Mouse (Mus musculus) intestine, embryonic 14.5 days (tissue): ENCODE data around the gene Stx7. TPM values are rescaled to one million over a fixed set of nuclear protein-coding genes. Genes with fewer than 3 reads are reported as not detected.

Experiments used
- ATAC-seq: fragments of 200-750 bp; cut with Nextera tagmentation; replicated peaks from 2 replicates; pipeline ENCODE4 v1.8.0; 2017; ENCODE audit warnings: low read depth, moderate number of reproducible peaks, moderate TSS enrichment, moderate library complexity; ENCODE audit not compliant: low FRiP score, low TSS enrichment
- DNase-seq: peaks from one replicate; pipeline ENCODE4 v3.0.0-alpha.2; 2018; ENCODE audit warnings: low spot score
- H3K27ac ChIP-seq: fragments of 300-500 bp; sonication (generic); 2 replicates; pipeline ENCODE4 v1.5.1; 2014; ENCODE audit warnings: low read depth, mild to moderate bottlenecking, control low read depth
- H3K27me3 ChIP-seq: fragments of 300-500 bp; sonication (generic); replicated peaks from 2 replicates; pipeline ENCODE4 v1.6.1; 2014; ENCODE audit warnings: low read length, control low read depth; ENCODE audit not compliant: control insufficient read depth, insufficient read depth
- H3K36me3 ChIP-seq: fragments of 300-500 bp; sonication (generic); 2 replicates; pipeline ENCODE4 v1.6.1; 2014; ENCODE audit warnings: low read length, control low read depth; ENCODE audit not compliant: control insufficient read depth, insufficient read depth
- H3K4me1 ChIP-seq: fragments of 300-500 bp; sonication (generic); replicated peaks from 2 replicates; pipeline ENCODE4 v1.6.1; 2014; ENCODE audit warnings: low read length, control low read depth, mixed read lengths; ENCODE audit not compliant: control insufficient read depth, insufficient read depth
- H3K4me2 ChIP-seq: fragments of 300-500 bp; sonication (generic); 2 replicates; pipeline ENCODE4 v1.6.1; 2014; ENCODE audit warnings: low read length
- H3K4me3 ChIP-seq: fragments of 300-500 bp; sonication (generic); 2 replicates; pipeline ENCODE4 v1.5.1; 2014; ENCODE audit warnings: low read depth, low read length, control low read depth, mixed read lengths
- H3K9ac ChIP-seq: fragments of 300-500 bp; sonication (generic); 2 replicates; pipeline ENCODE4 v1.6.1; 2014; ENCODE audit warnings: mild to moderate bottlenecking, low read length
- H3K9me3 ChIP-seq: fragments of 300-500 bp; sonication (generic); 2 replicates; pipeline ENCODE4 v1.6.1; 2016; ENCODE audit warnings: low read length, control low read depth; ENCODE audit not compliant: control insufficient read depth
- WGBS: fragments of 180-500 bp; shearing (Covaris S2); extraction: QIAGEN DNeasy Blood & Tissue Kit; methylation state at CpG from one replicate; pipeline ENCODE4 v1.1.7; 2014; 5-methylcytosine and 5-hydroxymethylcytosine counted together
- polyA plus RNA-seq: library from polyadenylated mRNA; unstranded; fragments of >200 nt; fragmentation: Nextera tagmentation; extraction: Ambion mirVana; gene quantifications from 2 replicates; pipeline ENCODE4 v1.2.1, GENCODE M21; 2014

The Stx7 gene
- polyA plus RNA-seq, 1 experiment from 2014 or later = 91.8 TPM

DNA sequence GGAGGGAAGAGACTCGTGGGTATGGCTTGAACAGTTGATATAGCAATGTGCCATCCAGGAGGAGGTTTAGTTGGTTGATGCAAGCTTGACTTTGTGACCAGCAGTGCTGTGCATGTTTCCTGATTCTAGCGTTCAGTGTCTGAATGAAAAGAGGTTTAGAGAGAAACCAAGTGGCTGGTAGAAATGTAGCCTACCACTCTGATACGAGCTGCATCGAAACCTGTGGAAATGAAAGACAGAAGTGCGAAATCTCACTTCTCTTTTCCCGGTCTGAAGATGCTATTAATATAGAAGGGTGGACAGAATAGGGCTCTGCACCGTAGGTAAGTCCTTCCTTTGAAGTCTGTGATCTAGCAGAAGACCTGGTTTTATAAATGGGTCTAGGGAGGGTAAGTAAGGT, 11.2 kb downstream of the Stx7 start:
- Histone ChIP-seq H3K4me3 (no peak overlapping the region), H3K36me3 (peaks cover 30% of the 10 kb centered on the region), H3K27me3 (no peaks in the 10 kb centered on the region), H3K9ac (no peak overlapping the region), H3K27ac (no peak overlapping the region), H3K9me3 (no peaks in the 10 kb centered on the region), H3K4me1 (peaks cover 14% of the 10 kb centered on the region), H3K4me2 (no peak overlapping the region)
- 82% methylated on average over 7 of the region's 7 CpGs for WGBS
- DNase-seq = peak; percentile 39
- ATAC-seq = no peak

DNA sequence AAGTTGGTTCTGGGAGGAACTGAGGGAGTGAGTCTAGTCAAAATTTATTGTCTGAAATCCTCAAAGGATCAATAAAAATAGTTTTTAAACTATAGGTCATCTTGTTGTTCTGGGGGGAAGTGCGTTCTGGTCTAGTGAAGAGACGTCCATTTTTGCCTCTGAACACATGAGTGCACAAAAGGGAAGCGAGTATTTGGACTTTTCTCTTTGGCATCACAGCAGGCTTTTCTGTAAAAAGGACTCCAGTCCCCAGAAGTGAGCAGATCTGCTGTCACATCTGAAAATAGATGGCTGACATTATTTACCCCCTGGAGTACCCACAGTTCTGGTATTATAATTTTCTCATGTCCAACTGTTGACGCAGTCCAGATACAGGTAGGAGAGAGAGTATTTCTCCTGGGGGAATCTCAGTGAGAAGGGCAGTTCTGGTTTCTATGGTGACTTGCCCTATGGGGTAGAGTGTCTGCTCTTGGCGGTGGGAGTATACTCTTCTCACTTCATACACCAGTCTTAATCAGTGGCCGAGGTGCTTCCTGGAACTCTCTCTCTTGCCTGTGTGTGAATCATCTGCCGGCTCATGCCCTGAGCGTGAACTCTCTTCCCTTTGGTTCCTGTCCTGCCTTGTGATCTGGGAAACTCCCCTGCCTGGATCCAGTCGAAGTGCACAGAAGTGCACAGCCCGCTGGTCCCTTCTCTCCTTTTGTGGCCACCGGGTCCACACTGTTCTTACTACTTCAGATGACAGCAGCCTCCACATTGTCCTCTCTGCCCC, 15.2 kb downstream of the Stx7 start:
- Histone ChIP-seq H3K9me3 (no peaks in the 10 kb centered on the region), H3K36me3 (no peaks in the 10 kb centered on the region; the same call in 1 of the 2 replicates), H3K9ac (no peak overlapping the region), H3K27ac (peak overlapping the region; percentile 24), H3K4me1 (peaks cover 14% of the 10 kb centered on the region), H3K4me3 (no peak overlapping the region), H3K27me3 (no peaks in the 10 kb centered on the region), H3K4me2 (no peak overlapping the region)
- DNase-seq (peak; percentile 58), ATAC-seq (peak; percentile 66)
- WGBS = 19% methylated on average over 11 of the region's 11 CpGs

DNA sequence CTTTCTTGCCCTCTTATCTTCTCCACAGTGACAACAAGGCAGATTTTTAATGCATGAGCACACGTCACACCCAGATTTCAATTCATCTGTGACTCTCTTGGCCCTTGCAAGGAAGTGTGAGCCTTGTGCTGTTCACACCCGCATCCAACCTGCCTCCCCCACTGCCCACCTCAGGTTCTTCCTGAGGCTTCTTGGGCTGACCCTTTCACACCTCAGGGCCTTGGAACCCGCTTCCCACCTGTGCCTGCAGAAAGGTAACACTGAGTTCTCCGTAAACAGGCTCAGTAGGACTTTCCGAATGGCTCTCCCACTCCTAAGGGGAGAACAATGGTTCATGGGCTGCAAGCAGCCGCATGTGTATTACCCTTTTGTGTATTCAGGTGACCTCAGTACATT, 15.8 kb downstream of the Stx7 start:
- H3K4me3 ChIP-seq = no peak overlapping the region
- no peak overlapping the region for H3K4me2 ChIP-seq
- no peak overlapping the region for H3K9ac ChIP-seq
- DNase-seq (no peak), ATAC-seq (peak; percentile 60; the same call in 1 of the 2 replicates)
- no peaks in the 10 kb centered on the region for H3K9me3 ChIP-seq
- peaks cover 14% of the 10 kb centered on the region for H3K4me1 ChIP-seq
- no peaks in the 10 kb centered on the region for H3K27me3 ChIP-seq
- peak overlapping the region; percentile 24 for H3K27ac ChIP-seq
- 65% methylated on average over 6 of the region's 6 CpGs for WGBS
- no peaks in the 10 kb centered on the region for H3K36me3 ChIP-seq

DNA sequence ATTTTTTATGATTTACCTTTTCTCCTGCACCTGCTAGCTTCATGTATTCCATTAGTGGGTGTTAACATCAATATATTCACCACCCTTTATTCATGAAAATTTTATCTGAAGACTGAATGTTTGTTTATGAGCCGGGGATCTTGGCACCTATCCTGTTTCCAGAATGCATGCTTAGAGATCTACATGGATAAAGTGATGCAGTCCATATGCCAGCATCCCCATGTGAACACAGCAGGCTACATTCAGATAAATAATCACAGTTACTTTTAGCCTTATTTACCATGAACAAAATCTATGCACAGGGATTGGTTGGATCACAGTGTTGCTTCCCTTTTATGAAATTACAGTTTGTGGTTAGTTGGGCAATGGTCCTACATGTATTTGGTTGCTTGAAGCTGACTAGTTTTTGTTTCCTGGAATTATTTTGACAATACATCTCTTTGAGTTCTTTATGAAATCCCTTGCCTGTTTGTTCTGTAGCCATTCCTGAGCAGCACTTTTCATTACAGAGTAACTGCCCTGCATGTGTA, 16.5 kb downstream of the Stx7 start:
- Histone ChIP-seq H3K9me3 (no peaks in the 10 kb centered on the region), H3K27me3 (no peaks in the 10 kb centered on the region), H3K4me1 (peaks cover 14% of the 10 kb centered on the region), H3K4me3 (no peak overlapping the region), H3K4me2 (no peak overlapping the region), H3K9ac (no peak overlapping the region), H3K36me3 (no peaks in the 10 kb centered on the region), H3K27ac (no peak overlapping the region)
- ATAC-seq (no peak), DNase-seq (no peak)
- WGBS = 62% methylated on average over 1 of the region's 1 CpGs

DNA sequence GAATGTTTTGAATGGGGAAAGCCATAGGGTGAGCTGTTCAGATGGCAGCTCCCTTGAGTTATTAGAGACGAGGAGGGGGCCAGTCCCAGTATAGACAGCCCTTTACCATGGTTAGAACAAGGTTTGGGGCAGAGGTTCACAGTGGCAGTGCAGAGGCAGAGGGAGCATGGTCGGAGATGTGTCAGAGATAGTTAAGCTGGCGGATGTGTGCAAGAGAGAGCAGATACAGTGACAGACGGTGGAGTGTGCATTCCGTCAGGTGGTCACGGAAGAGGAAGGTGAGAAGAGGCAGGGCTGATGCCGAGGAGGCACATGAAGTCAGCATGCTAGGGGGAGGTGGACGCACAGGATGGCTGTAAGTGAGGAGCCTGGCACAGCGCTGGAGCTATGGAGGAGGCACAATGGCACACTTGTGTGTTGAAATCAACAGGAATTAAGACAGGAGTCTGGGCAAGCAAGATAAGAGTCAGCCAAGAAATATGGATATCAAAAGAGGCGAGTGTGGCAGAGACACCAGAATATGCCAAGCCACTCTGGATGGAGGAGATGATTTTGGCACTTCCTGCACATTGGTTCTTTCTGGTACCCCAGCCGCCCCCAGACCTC, 19.0 kb downstream of the Stx7 start:
- WGBS = 82% methylated on average over 11 of the region's 11 CpGs
- no peaks in the 10 kb centered on the region for H3K9me3 ChIP-seq
- peaks cover 14% of the 10 kb centered on the region for H3K4me1 ChIP-seq
- H3K27ac ChIP-seq = no peak overlapping the region
- ATAC-seq (no peak), DNase-seq (no peak)
- no peaks in the 10 kb centered on the region for H3K36me3 ChIP-seq
- H3K4me3 ChIP-seq = no peak overlapping the region
- H3K4me2 ChIP-seq = no peak overlapping the region
- no peak overlapping the region for H3K9ac ChIP-seq
- no peaks in the 10 kb centered on the region for H3K27me3 ChIP-seq

DNA sequence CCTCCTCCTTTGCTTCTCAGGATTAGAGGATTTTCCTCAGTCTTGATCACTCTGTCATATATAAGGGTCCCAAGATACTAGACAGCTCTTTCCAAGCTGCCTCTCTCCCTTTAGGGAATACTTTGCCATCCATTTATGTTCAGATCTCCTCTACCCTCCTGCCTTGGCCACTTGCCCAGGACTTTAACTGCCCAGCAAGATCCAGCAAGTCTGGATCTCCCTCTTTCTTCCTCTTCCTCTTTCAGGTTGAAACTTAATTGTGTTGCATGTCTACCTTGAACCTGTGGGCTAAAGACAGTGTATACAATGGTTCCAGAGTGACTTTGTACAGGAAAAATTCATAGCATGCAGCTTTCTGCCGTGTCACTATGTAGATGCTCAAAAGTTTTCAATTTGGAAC, 19.8 kb downstream of the Stx7 start:
- H3K4me2 ChIP-seq = no peak overlapping the region
- no peaks in the 10 kb centered on the region for H3K36me3 ChIP-seq
- ATAC-seq = no peak
- DNase-seq = no peak
- H3K9ac ChIP-seq = no peak overlapping the region
- 83% methylated on average over 1 of the region's 1 CpGs for WGBS
- no peaks in the 10 kb centered on the region for H3K27me3 ChIP-seq
- no peak overlapping the region for H3K4me3 ChIP-seq
- H3K4me1 ChIP-seq = peaks cover 13% of the 10 kb centered on the region
- H3K9me3 ChIP-seq = no peaks in the 10 kb centered on the region
- no peak overlapping the region for H3K27ac ChIP-seq

DNA sequence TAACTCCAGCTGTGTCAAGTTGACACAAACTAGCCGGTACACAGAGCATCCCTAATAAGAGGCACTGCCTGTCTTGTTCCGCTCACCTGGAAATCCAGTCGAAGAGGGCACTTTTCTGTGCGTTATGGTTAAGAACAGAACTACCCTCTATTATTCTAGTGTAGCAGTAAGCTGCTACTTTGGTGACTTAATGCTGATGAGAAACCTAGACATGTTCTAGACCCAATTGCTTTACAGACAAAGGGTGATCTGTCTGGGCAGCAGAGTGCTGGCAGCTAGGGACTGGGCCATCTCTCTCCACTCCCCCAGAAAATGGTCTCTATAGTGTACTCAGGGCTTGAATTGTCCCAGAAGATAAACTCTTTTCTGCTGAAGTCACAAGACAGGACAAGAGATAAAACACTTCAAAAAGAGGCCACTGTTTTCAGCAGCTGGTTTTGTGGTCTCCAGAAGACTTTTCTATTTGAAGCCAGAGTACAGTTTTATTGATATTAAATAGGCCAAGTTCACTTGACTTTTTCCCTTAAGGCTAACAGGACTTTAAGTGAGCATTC, 22.9 kb downstream of the Stx7 start:
- Histone ChIP-seq H3K4me1 (no peaks in the 10 kb centered on the region), H3K4me2 (no peak overlapping the region), H3K4me3 (no peak overlapping the region), H3K36me3 (no peaks in the 10 kb centered on the region), H3K9ac (no peak overlapping the region), H3K27ac (no peak overlapping the region), H3K27me3 (no peaks in the 10 kb centered on the region), H3K9me3 (no peaks in the 10 kb centered on the region)
- ATAC-seq = no peak
- DNase-seq = no peak
- WGBS = 88% methylated on average over 4 of the region's 4 CpGs

DNA sequence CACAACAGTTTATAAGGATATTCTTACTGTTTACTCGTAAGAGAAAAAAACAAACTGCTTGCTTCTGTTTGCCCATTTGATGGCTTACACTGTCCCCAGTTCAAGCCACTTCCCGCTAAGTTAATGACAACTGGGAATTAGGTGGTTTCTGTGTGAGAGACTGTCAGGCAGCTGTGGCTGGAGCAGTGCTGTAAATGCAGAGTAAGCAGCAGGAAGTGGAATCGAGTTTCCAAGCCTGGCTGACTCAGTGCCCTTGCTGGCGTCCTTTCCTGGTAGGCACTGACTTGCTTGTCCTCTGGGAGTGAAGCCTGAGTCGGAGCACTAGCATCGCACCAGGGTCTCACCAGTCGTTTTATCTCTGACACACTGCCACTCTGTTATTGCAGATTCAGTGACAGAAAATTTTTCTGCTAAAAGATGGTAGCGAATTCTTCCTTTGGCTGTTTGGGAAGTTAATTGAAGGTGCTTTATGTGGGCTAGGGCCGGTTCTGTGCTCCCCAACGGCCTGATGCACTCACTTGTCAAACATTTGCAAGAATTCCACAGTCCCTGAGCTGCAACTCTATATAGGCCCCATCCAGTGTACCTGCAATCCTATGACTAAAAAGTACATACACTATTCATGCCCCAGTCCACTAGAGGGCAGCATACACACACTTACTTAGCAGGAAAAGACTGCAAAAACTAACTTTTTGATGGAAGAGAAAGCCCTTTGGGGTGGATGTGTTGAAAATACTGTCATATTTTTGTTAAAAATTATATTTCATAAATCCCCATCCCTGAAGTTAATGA, 24.3 kb downstream of the Stx7 start:
- no peaks in the 10 kb centered on the region for H3K27me3 ChIP-seq
- no peaks in the 10 kb centered on the region for H3K9me3 ChIP-seq
- 0 out of 2 replicates have a peak, but pooled peaks cover 1% of the 10 kb centered on the region for H3K36me3 ChIP-seq
- no peak overlapping the region for H3K4me3 ChIP-seq
- no peak overlapping the region for H3K9ac ChIP-seq
- no peak overlapping the region for H3K27ac ChIP-seq
- no peak overlapping the region for H3K4me2 ChIP-seq
- DNase-seq (peak; percentile 58), ATAC-seq (0 out of 2 replicates have a peak, but pooled peaks have one; percentile 47)
- 47% methylated on average over 10 of the region's 10 CpGs for WGBS
- no peaks in the 10 kb centered on the region for H3K4me1 ChIP-seq
